Mouse (Mus musculus): ENCODE measurements around the gene Btd. TPM values are rescaled to one million over a fixed set of nuclear protein-coding genes. Genes with fewer than 3 reads are reported as not detected.

Btd gene
- total and polyA plus RNA-seq, 2 experiments from 2014 or later = 18.5 to 21.9 TPM

DNA sequence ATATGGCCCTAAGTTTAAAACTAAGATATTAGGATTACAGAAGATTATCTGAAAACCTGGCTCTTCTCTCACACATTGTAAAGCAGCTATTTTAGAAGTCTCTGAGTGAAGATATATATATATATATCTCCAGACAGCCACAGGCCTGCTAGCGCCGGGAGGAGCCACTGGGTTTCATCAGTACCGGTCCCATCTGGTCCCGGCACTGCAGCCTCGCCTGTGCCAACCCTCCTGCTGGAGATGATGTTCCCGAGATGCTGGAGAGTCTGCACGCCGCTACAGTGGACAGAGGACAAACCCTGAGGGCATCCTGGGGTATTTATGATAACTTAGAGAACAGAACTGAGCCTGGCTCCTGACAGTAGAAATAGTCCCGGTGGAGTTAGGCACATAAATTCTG lies 23.6 kb upstream of the Btd start:
- no peaks in the 10 kb centered on the region for H3K9me3 ChIP-seq (ENCODE audit: low read length)
- H3K4me3 ChIP-seq (ENCODE audit: low read depth, low read length) = no peak overlapping the region
- no peaks in the 10 kb centered on the region for H3K36me3 ChIP-seq (ENCODE audit: insufficient read depth, low read length)
- no peaks in the 10 kb centered on the region for H3K27me3 ChIP-seq (ENCODE audit: insufficient read depth, low read length)
- DNase-seq (ENCODE audit: low spot score) (no peak), ATAC-seq (ENCODE audit: low FRiP score) (no peak)
- WGBS = 92% methylated on average over 9 of the region's 9 CpGs
- no peak overlapping the region for H3K27ac ChIP-seq (ENCODE audit: low read depth, low read length)
- no peak overlapping the region for H3K9ac ChIP-seq (replicated peaks; ENCODE audit: low read length, poor library complexity, severe bottlenecking)
- no peak for TF ChIP-seq CTCF (IDR thresholded peaks at IDR 0.05)
- no peak overlapping the region for H3K4me2 ChIP-seq (ENCODE audit: low read depth, low read length, poor library complexity, severe bottlenecking)
- no peaks in the 10 kb centered on the region for H3K4me1 ChIP-seq (ENCODE audit: insufficient read depth, low read length)

DNA sequence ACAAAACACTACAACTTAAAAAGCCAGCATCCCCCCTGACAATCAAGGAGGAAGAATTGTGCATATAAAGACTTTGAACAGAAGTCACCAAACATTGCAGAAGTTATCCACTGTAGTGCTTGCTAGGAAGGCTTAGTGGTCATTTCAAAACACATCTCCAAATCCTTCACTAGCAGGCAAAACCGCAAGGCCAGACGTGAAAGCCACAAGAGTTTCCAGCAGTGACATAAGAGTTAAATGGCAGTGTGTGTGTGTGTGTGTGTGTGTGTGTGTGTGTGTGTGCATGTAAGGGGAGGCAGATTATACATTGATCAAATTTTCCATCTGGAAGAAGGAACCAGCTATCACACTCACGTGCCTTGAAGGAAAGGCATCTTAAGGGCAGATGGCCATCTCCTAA lies 22.8 kb upstream of the Btd start:
- Histone ChIP-seq H3K4me3 (ENCODE audit: low read depth, low read length) (no peak overlapping the region), H3K4me2 (ENCODE audit: low read depth, low read length, poor library complexity, severe bottlenecking) (no peak overlapping the region), H3K9me3 (ENCODE audit: low read length) (no peaks in the 10 kb centered on the region), H3K4me1 (ENCODE audit: insufficient read depth, low read length) (no peaks in the 10 kb centered on the region), H3K9ac (replicated peaks; ENCODE audit: low read length, poor library complexity, severe bottlenecking) (no peak overlapping the region), H3K36me3 (ENCODE audit: insufficient read depth, low read length) (no peaks in the 10 kb centered on the region), H3K27ac (ENCODE audit: low read depth, low read length) (no peak overlapping the region), H3K27me3 (ENCODE audit: insufficient read depth, low read length) (no peaks in the 10 kb centered on the region)
- TF ChIP-seq CTCF (IDR thresholded peaks at IDR 0.05) = no peak
- DNase-seq (ENCODE audit: low spot score) (no peak), ATAC-seq (ENCODE audit: low FRiP score) (no peak)
- 88% methylated on average over 3 of the region's 3 CpGs for WGBS

DNA sequence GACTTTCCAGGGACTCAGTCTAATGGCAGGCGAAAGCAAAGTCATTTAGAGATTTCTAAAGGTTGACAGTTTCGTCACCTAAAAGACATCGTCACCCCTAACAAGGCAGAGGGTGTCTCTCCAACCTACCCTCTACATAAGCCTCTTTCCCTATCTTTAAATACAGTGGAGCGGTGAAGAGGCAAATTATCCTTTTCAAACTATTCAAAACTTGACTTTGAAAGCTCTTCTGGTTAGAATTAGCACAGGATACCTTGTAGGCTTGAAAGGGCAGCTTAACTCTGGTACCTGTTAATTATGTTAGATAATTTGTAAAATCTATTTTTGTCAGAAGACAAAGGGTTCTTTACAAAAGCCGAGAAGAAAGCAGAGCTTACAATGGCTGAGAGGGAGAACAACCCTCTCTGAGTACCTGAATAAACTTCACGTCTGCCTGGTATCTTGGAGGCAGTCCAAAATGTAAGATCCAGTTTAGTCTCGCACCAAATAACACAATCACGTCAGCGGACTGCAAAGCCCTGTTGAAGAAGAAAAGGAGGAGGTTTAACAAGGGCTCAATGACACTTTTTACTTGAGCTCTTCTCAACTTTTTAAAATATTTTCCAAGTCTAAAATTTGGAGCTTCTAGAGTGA lies 20.1 kb upstream of the Btd start:
- 66% methylated on average over 9 of the region's 9 CpGs for WGBS
- Histone ChIP-seq H3K27ac (ENCODE audit: low read depth, low read length) (no peak overlapping the region), H3K27me3 (ENCODE audit: insufficient read depth, low read length) (no peaks in the 10 kb centered on the region), H3K9ac (replicated peaks; ENCODE audit: low read length, poor library complexity, severe bottlenecking) (no peak overlapping the region), H3K4me2 (ENCODE audit: low read depth, low read length, poor library complexity, severe bottlenecking) (no peak overlapping the region), H3K36me3 (ENCODE audit: insufficient read depth, low read length) (no peaks in the 10 kb centered on the region), H3K4me1 (ENCODE audit: insufficient read depth, low read length) (no peaks in the 10 kb centered on the region), H3K9me3 (ENCODE audit: low read length) (no peaks in the 10 kb centered on the region), H3K4me3 (ENCODE audit: low read depth, low read length) (no peak overlapping the region)
- DNase-seq (ENCODE audit: low spot score) (no peak), ATAC-seq (ENCODE audit: low FRiP score) (no peak)
- no peak for TF ChIP-seq CTCF (IDR thresholded peaks at IDR 0.05)

DNA sequence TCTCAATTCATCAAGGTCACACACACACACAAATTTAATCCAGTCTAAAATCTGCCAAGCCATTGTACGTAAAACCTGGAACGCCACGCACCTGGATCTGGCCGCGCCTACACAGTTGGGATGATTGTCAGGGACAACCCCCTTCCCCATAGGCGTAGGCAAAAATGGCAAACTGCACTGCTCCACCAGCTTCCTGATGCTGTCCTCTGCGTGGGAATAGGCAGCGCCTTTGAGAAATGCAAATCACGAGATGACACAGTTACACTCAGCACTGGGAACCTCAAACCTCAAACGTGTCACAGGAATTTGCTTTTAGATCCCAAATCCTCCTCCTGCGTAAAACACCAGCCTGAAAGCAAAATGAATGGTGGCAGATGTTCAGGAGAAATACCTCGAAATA lies 18.1 kb upstream of the Btd start:
- no peak for TF ChIP-seq CTCF (IDR thresholded peaks at IDR 0.05)
- no peaks in the 10 kb centered on the region for H3K9me3 ChIP-seq (ENCODE audit: low read length)
- H3K36me3 ChIP-seq (ENCODE audit: insufficient read depth, low read length) = no peaks in the 10 kb centered on the region
- WGBS = 85% methylated on average over 12 of the region's 12 CpGs
- H3K9ac ChIP-seq (replicated peaks; ENCODE audit: low read length, poor library complexity, severe bottlenecking) = no peak overlapping the region
- H3K4me3 ChIP-seq (ENCODE audit: low read depth, low read length) = no peak overlapping the region
- ATAC-seq (ENCODE audit: low FRiP score) (no peak), DNase-seq (ENCODE audit: low spot score) (no peak)
- H3K27me3 ChIP-seq (ENCODE audit: insufficient read depth, low read length) = no peaks in the 10 kb centered on the region
- H3K27ac ChIP-seq (ENCODE audit: low read depth, low read length) = no peak overlapping the region
- H3K4me1 ChIP-seq (ENCODE audit: insufficient read depth, low read length) = no peaks in the 10 kb centered on the region
- H3K4me2 ChIP-seq (ENCODE audit: low read depth, low read length, poor library complexity, severe bottlenecking) = no peak overlapping the region

DNA sequence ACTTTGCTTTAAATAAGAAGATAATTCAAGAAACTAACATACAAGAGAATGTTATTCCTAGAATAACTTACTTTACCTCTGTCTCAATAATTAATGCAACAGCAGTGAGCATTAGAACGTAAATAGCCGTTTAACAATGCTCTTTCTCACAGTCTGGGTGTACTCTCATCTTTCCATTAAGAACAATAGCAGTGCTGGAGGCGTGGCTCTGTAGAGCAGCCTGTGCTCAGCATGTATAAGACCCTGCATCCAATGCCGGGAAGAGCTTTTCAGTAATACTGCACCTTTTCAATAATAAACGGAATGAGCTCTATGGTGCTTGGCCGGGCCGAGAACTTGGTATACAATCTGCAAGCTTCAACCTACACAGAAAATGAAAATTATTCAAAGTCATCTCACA lies 10.2 kb upstream of the Btd start:
- H3K36me3 ChIP-seq (ENCODE audit: insufficient read depth, low read length) = no peaks in the 10 kb centered on the region
- DNase-seq (ENCODE audit: low spot score) (peak; percentile 30), ATAC-seq (ENCODE audit: low FRiP score) (no peak)
- no peaks in the 10 kb centered on the region for H3K9me3 ChIP-seq (ENCODE audit: low read length)
- H3K27me3 ChIP-seq (ENCODE audit: insufficient read depth, low read length) = no peaks in the 10 kb centered on the region
- no peak overlapping the region for H3K4me2 ChIP-seq (ENCODE audit: low read depth, low read length, poor library complexity, severe bottlenecking)
- 31% methylated on average over 7 of the region's 7 CpGs for WGBS
- H3K4me3 ChIP-seq (ENCODE audit: low read depth, low read length) = no peak overlapping the region
- H3K9ac ChIP-seq (replicated peaks; ENCODE audit: low read length, poor library complexity, severe bottlenecking) = no peak overlapping the region
- TF ChIP-seq CTCF (IDR thresholded peaks at IDR 0.05) = no peak
- no peaks in the 10 kb centered on the region for H3K4me1 ChIP-seq (ENCODE audit: insufficient read depth, low read length)
- H3K27ac ChIP-seq (ENCODE audit: low read depth, low read length) = no peak overlapping the region

DNA sequence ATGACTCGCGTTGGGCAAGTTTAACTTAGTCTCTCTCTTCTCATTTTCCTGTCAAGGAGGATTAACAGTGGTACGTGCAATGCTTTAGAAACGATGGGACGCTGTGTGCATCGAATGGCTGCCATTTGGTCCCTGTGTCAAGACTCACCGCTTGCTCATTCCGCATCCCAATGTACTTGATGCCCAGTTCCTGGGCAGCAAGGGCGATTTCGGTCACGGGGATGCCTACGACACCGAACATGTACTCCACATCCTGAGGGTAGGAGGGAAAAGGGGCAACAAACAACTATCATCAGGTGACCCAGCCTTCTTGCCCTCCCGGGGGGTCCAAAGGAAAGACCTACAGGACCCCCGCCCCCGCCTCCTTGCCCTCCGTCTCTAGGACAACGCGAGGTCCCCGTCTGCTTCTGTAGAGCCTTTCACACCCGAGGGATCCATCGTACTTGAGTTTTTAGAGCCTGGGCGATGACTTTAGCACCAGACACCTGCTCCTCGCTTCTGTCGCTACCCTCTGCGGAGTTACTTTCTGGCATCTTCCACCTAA lies 410 bp upstream of the Btd start, which contains the start of gene Gm49387:
Gene Gm49387 (minus strand): TSS at position 533 of the 544 bp plus-strand sequence.
- Histone ChIP-seq H3K36me3 (ENCODE audit: insufficient read depth, low read length) (no peaks in the 10 kb centered on the region), H3K9ac (replicated peaks; ENCODE audit: low read length, poor library complexity, severe bottlenecking) (peak within 1 kb of the TSS; percentile 70), H3K27ac (ENCODE audit: low read depth, low read length) (peak within 1 kb of the TSS; percentile 78), H3K4me3 (ENCODE audit: low read depth, low read length) (peak within 1 kb of the TSS; percentile 64), H3K9me3 (ENCODE audit: low read length) (no peaks in the 10 kb centered on the region), H3K4me2 (ENCODE audit: low read depth, low read length, poor library complexity, severe bottlenecking) (peak within 1 kb of the TSS; percentile 98), H3K27me3 (ENCODE audit: insufficient read depth, low read length) (no peaks in the 10 kb centered on the region), H3K4me1 (ENCODE audit: insufficient read depth, low read length) (0 out of 2 replicates have a peak, but pooled peaks cover 6% of the 10 kb centered on the region)
- peak; percentile 47 for ATAC-seq (ENCODE audit: low FRiP score)
- 1% methylated on average over 25 of the region's 26 CpGs for WGBS
- peak; percentile 28 for DNase-seq (ENCODE audit: low spot score)
- TF ChIP-seq CTCF (IDR thresholded peaks at IDR 0.05) = no peak
